Mouse (Mus musculus) lung, postnatal 0 days (tissue): ENCODE measurements around the gene Gm18336.

Source experiments
- CTCF ChIP-seq: IDR thresholded peaks from 2 replicates; pipeline ENCODE4 v1.5.1; 2016; ENCODE audit warnings: antibody characterized with exemption, mild to moderate bottlenecking
- EP300 ChIP-seq: IDR thresholded peaks from 2 replicates; pipeline ENCODE4 v1.6.1; 2016; ENCODE audit warnings: antibody characterized with exemption, mild to moderate bottlenecking, control low read depth

DNA sequence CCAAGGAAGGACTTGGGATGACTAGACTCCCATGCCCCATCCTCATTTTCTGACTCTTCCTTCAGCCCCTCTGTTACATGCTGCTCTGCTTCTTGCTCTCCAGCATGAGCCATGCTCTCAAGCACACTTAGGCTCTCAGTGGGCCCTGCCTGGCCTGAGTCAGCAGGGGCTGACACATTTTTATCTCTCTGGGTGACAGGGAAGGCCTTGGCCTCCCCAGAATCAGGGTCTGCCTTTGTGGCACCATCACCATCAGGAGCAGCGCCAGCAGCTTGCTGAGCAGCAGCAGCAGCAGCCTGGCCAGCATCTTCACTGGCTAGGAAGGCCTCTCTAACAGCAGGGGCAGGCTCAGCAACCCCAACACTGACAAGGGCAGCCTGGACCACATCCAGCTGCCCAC, 2.1 kb downstream of the Gm18336 start:
- TF ChIP-seq EP300 (no peak), CTCF (no peak)
